Comparison of ENCODE assay signal across 8 mouse cellular contexts in genomic region chr8:116268161-116268560, GRCm38 (mm10).
A peak's percentile ranks its signal among the peaks of the same experiment; 100 is the strongest.
DNase-seq lines count a peak whose midpoint lies in the region; ATAC-seq and TF ChIP-seq lines count a peak whose summit lies in the region.

No protein-coding gene starts in this region.

- H3K4me1 ChIP-seq in stomach, postnatal 0 days (replicated peaks; ENCODE audit: control insufficient read depth, insufficient read depth): no peaks in the 10 kb centered on the region
- no peaks in the 10 kb centered on the region; the same call in 1 of the 2 replicates for H3K4me1 ChIP-seq in hindbrain, embryonic 10.5 days (replicated peaks)

- WGBS in stomach, postnatal 0 days: 66% methylated on average over 9 of the region's 9 CpGs
- WGBS in hindbrain, embryonic 10.5 days: 88% methylated on average over 9 of the region's 9 CpGs

- no peak for TF ChIP-seq CTCF in stomach, postnatal 0 days (IDR thresholded peaks at IDR 0.05; ENCODE audit: low read depth)

- DNase-seq in frontal cortex, postnatal 14 days (ENCODE audit: low spot score in 2 of 2): peak; percentile 4 to 19
- peak; percentile 2 for DNase-seq in NIH3T3 (ENCODE audit: low read depth)
- peak; percentile 42 for DNase-seq in gastrocnemius, adult 18-20 months (ENCODE audit: low spot score)
- DNase-seq in layer of hippocampus, postnatal 10 days (ENCODE audit: low spot score in 2 of 2): peak; percentile 27 to 52
- DNase-seq in stomach, postnatal 0 days (ENCODE audit: low spot score): peak; percentile 37
- no peak for DNase-seq in thymus, postnatal 25 days
- no peak for DNase-seq in hindbrain, embryonic 10.5 days (ENCODE audit: low spot score)

- H3K27me3 ChIP-seq in stomach, postnatal 0 days (ENCODE audit: control insufficient read depth, insufficient read depth, low read length): no peaks in the 10 kb centered on the region
- H3K27me3 ChIP-seq in hindbrain, embryonic 10.5 days (ENCODE audit: insufficient read depth, poor library complexity, severe bottlenecking): no peaks in the 10 kb centered on the region

- no peak for ATAC-seq in frontal cortex, adult (ENCODE audit: low TSS enrichment)
- no peak for ATAC-seq in stomach, postnatal 0 days (ENCODE audit: low FRiP score, low TSS enrichment)

- no peaks in the 10 kb centered on the region for H3K9me3 ChIP-seq in stomach, postnatal 0 days (ENCODE audit: control insufficient read depth, low read length)
- H3K9me3 ChIP-seq in hindbrain, embryonic 10.5 days: 0 out of 2 replicates have a peak, but pooled peaks cover 2% of the 10 kb centered on the region

- H3K9ac ChIP-seq in stomach, postnatal 0 days (ENCODE audit: low read length): no peak overlapping the region

- no peak overlapping the region for H3K27ac ChIP-seq in stomach, postnatal 0 days (replicated peaks)
- no peak overlapping the region for H3K27ac ChIP-seq in hindbrain, embryonic 10.5 days

- no peak for TF ChIP-seq EP300 in stomach, postnatal 0 days (optimal IDR thresholded peaks at IDR 0.05)

- no peaks in the 10 kb centered on the region for H3K36me3 ChIP-seq in stomach, postnatal 0 days (ENCODE audit: control insufficient read depth, insufficient read depth, low read length)
- no peaks in the 10 kb centered on the region for H3K36me3 ChIP-seq in hindbrain, embryonic 10.5 days

- H3K4me3 ChIP-seq in stomach, postnatal 0 days (ENCODE audit: low read depth, low read length): no peak overlapping the region
- H3K4me3 ChIP-seq in hindbrain, embryonic 10.5 days: no peak overlapping the region

- H3K4me2 ChIP-seq in stomach, postnatal 0 days (replicated peaks; ENCODE audit: low read depth): no peak overlapping the region

Comparison
In these comparisons a context has a peak if more than half of its experiments do, and no peak if none do; other contexts are left out.
1. DNase-seq: peak in frontal cortex, postnatal 14 days (2 of 2), NIH3T3 (single experiment), gastrocnemius, adult 18-20 months (single experiment), layer of hippocampus, postnatal 10 days (2 of 2) and stomach, postnatal 0 days (single experiment); none in thymus, postnatal 25 days (single experiment) and hindbrain, embryonic 10.5 days (single experiment).